Mouse (Mus musculus): Measurements from ENCODE around the gene Nup98. TPM values are rescaled to one million over a fixed set of nuclear protein-coding genes. Genes with fewer than 3 reads are reported as not detected.

The Nup98 gene
- total RNA-seq, 2 experiments from 2014 or later: 33.4 to 33.8 TPM

GRCm38 (mm10) chr7:102170300-102170699, 39.7 kb downstream of the Nup98 start:
- DNase-seq (ENCODE audit: extremely low spot score in 1 of 2, low spot score in 2 of 2): no peak
- intact Hi-C loops (cut with DNase I): no loop called here

DNA sequence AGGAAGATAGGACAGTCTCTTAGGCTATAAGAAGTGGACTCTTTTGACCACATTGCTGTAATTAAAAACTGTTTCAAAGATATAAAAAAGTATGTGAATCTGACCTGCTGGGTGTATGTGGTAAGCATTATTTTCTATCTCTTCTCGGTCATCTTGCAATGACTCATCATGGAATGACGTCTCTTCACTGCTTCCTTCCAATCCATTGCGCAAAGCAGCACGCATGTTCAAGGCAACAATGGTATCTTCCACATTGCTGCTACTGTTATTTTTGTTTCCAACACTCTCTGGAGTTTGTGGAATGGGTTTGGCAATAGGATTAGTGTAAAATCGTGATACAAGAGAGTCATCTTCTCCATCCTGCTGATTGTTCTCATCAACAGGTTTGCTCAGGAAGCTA, 56.3 kb downstream of the Nup98 start:
- DNase-seq (ENCODE audit: extremely low spot score in 1 of 2, low spot score in 2 of 2): no peak
- intact Hi-C loops (cut with DNase I): no loop called here

DNA sequence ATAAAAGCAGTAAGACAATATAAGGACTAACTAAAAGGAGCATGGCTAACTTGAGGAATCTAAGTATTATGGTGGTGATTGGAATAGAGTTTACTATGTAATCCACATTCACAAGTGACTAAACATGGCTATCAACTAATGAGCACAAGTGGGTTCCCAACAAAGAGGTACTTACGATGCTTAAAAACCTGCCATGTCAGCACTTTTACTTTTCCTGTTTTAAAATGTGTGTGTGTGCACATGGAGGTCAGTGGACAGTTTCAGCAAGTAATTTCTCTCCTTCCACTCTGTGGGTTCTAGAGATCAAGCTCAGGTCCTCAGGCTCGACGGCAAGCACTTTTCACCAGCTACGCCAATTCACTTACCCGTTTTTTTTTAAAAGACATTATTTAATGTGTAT, 72.1 kb downstream of the Nup98 start:
- no peak for DNase-seq (ENCODE audit: extremely low spot score in 1 of 2, low spot score in 2 of 2)
- intact Hi-C loops (cut with DNase I): no loop called here

DNA sequence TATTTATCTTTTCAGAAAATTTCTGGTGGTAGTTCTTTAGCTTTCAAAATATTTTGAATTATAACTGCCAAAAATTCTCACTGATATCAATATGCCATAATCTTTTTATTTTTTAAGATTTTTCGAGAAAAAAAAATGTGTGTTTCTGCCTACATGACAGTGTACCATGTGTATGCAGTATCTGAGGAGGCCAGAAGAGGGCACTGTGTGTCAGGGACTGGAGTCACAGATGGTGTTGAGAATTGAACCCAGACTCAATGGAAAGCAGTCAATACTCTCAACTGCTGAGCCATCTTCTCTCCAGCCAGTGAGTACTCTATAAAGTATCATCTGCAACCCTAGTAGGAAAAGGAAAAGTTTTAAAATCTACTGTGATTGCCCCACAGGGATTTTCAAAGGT, 72.5 kb downstream of the Nup98 start:
- intact Hi-C loops (cut with DNase I): no loop called here
- no peak for DNase-seq (ENCODE audit: extremely low spot score in 1 of 2, low spot score in 2 of 2)

DNA sequence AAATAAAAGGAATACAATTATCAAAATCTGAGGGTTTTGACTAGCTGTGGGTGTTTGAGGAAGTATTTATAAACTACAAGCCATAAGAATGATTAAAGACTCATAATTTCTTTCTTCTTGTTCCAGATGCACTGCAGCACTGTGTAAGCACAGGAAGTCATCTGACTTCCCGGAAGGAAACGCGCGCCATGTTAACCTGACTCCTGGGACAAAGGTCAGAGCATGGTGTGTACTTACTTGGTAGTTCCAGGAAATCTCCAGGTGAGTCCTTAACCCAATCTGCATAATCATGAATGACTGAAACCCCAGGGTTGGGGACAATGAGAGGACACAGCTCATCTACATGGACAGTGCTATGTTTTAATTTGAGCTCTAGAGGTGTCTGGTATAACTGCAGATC, 77.6 kb downstream of the Nup98 start:
- peak in 1 of 2 experiments; percentile 42 for DNase-seq (ENCODE audit: extremely low spot score in 1 of 2, low spot score in 2 of 2)
- intact Hi-C loops (cut with DNase I): no loop called here

GRCm38 (mm10) chr7:102120326-102120725, 89.7 kb downstream of the Nup98 start:
- DNase-seq (ENCODE audit: extremely low spot score in 1 of 2, low spot score in 2 of 2): no peak
- intact Hi-C loops (cut with DNase I): no loop called here

DNA sequence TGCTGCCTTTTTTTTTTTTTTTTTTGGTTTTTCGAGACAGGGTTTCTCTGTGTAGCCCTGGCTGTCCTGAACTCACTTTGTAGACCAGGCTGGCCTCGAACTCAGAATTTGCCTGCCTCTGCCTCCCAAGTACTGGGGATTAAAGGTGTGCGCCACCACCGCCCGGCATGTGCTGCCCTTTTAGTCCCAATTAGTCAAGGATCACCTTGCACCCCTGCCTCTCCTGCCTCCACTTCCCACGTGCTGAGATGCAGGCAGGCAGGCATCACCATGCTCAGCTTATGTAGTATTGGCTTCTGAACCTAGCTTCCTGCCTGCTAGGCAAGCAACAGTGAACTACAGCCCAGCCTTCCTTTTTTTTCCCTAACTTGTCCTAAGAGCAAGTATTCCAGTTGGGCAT, 92.6 kb downstream of the Nup98 start:
- no peak for DNase-seq (ENCODE audit: extremely low spot score in 1 of 2, low spot score in 2 of 2)
- intact Hi-C loops (cut with DNase I): no loop called here

DNA sequence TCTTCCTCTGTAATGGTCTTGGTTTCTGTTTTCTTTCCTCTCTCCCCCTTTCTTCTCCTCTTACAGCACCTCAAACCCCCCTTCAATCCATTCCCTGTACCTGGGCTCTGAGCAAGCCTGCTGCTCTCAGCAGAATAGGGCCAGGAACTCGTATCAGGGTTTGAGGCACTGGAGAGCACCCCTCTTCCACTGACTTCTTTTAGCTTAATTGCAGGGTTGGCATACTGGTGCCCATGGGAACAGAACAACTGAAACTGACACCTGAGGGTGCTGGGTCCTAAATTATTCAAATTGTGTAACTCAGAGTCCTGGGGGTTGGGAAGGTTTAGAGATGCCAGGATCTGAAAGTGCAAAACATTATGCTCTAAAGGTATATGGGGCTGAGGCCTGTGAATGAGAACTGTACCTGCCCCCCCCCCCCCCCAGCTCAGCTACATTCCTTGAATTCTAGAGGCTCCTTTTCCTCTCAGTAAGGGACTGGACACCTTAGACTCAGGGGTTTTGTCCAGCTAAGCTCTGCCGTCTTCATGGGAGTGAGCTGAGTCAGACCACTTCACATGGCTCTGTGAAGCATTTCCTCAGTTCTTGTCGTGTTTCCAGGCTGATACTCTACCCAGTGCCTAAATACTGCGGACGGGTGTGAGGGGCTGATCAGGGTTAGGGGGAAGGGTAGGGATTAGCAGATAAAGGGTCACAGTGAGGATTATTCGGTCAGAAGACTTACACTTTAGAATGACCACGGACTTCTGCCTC, 93.2 kb downstream of the Nup98 start, which contains the start of gene Chrna10:
Gene Chrna10 (minus strand): TSS at position 250 of the 753 bp plus-strand sequence.
- DNase-seq (ENCODE audit: extremely low spot score in 1 of 2, low spot score in 2 of 2): no peak
- intact Hi-C loops (cut with DNase I): no loop called here

GRCm38 (mm10) chr7:102113151-102113729, 96.7 kb downstream of the Nup98 start:
- DNase-seq (ENCODE audit: extremely low spot score in 1 of 2, low spot score in 2 of 2): no peak
- intact Hi-C loops (cut with DNase I): no loop called here

GRCm38 (mm10) chr7:102109746-102110145, 100.2 kb downstream of the Nup98 start:
- intact Hi-C loops (cut with DNase I): no loop called here
- no peak for DNase-seq (ENCODE audit: extremely low spot score in 1 of 2, low spot score in 2 of 2)

- intact Hi-C loops (cut with DNase I): no loop called here
- DNase-seq (ENCODE audit: extremely low spot score in 1 of 2, low spot score in 2 of 2): peak in 1 of 2 experiments; percentile 12
These were observed 100.8 kb downstream of the Nup98 start, which contains the start of gene Art5 for GRCm38 (mm10) chr7:102109171-102109570. Gene Art5, minus strand, starts transcription at chr7:102109489.

DNA sequence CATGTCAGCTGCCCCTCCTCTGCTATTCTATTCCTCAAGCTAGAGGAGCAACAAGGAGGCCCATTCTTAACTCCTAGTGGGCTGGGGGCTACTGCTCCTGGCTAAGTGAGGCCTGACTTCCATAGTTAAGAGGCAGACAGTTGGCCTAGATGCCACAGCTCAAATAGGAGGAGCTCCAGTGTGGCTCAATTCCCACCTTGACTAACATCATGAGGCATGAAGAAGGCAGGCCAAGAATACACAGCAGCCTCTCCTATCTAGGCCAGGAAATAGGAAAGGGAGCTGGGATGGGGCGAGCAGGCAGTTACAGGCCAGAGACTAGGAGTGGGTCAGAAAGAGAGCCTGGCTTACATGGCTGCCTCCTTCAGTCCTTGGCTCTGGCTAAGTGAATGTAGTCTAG, 101.8 kb downstream of the Nup98 start:
- DNase-seq (ENCODE audit: extremely low spot score in 1 of 2, low spot score in 2 of 2): peak in 1 of 2 experiments; percentile 7
- intact Hi-C loops (cut with DNase I): no loop called here

- intact Hi-C loops (cut with DNase I): no loop called here
These were observed 103.3 kb downstream of the Nup98 start for GRCm38 (mm10) chr7:102106700-102107141.

DNA sequence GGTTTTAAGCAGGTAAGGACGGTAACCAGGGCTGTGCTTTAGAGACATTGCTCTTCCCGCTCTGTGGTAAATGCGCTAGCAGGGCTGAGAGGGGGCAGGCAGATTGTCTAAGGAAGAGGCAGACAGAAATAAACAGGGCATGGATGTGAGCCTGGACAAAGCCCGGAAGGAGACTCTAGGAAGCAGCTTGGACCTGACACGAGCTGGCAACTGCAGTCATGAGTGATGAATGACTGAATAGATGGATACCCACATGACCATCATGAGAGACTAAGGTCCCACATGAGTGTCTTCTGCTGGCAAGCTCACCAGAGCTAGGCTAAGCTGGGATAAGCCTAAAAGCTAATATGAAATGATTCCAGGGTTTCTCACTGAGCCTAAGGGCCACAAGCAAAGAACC, 105.8 kb downstream of the Nup98 start:
- DNase-seq (ENCODE audit: extremely low spot score in 1 of 2, low spot score in 2 of 2): no peak
- intact Hi-C loops (cut with DNase I): no loop called here

More at GRCm38 (mm10) chr7:102106700-102107141, 103.3 kb downstream of the Nup98 start:
- peak in 1 of 2 experiments; percentile 45 for DNase-seq (ENCODE audit: extremely low spot score in 1 of 2, low spot score in 2 of 2)

GRCm38 (mm10) chr7:102103555-102103954, 106.4 kb downstream of the Nup98 start:
- intact Hi-C loops (cut with DNase I): no loop called here
- DNase-seq (ENCODE audit: extremely low spot score in 1 of 2, low spot score in 2 of 2): no peak

- no peak for DNase-seq (ENCODE audit: extremely low spot score in 1 of 2, low spot score in 2 of 2)
- intact Hi-C loops (cut with DNase I): no loop called here
These were observed 107.3 kb downstream of the Nup98 start for GRCm38 (mm10) chr7:102102696-102103095.

DNA sequence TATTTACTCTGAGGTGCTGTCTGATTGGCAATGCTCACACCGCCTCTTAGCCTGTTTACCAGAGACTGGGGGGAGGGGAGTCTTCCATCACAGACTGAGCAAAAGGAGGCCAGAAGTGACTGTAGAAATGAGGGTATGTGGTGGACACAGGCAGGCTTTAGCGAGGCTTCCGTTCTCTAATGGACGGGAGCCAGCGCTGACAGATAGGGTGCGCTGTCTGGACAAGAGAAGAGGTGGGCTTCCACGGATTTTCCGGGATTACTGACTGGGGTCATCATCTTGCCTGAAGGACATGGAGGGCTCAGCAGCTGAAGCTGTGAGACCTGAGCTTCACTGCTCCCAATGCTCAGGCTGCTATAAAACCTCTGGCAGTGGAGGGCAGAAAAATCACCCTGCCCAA, 107.7 kb downstream of the Nup98 start:
- no peak for DNase-seq (ENCODE audit: extremely low spot score in 1 of 2, low spot score in 2 of 2)
- intact Hi-C loops (cut with DNase I): no loop called here

GRCm38 (mm10) chr7:102101487-102101886, 108.5 kb downstream of the Nup98 start, which contains the start of gene Art1:
Gene Art1, plus strand, starts transcription at chr7:102101743.
- DNase-seq (ENCODE audit: extremely low spot score in 1 of 2, low spot score in 2 of 2): no peak
- intact Hi-C loops (cut with DNase I): no loop called here

DNA sequence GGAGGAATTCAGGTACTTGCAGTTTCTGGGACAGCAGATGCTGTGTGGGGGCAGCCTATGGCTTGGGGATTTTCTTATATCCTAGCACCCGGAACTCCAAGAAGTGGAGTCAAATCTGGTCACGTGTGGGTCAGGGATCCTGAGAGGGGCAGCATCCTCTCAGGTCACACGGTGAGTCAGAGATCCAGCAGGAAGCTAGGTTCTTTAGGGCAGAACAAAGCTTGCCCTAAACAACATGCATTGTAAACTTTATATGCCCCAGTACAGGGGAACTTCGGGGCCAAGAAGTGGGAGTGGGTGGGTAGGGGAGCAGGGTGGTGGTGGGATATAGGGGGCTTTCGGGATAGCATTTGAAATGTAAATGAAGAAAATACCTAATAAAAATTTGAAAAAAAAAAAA, 109.1 kb downstream of the Nup98 start:
- intact Hi-C loops (cut with DNase I): no loop called here
- DNase-seq (ENCODE audit: extremely low spot score in 1 of 2, low spot score in 2 of 2): no peak
